Mouse (Mus musculus) myocyte (in vitro differentiated cells): ENCODE measurements at regions not wholly inside any gene's neighbourhood (a gene's known extent, or its start where the extent isn't known, plus 50 kb on each side); places are given as distances from the start of the nearest gene placed in this dataset.

Experiments
- H3K27me3 ChIP-seq: one replicate; pipeline ENCODE4 v1.6.1; 2011; ENCODE audit not compliant: control insufficient read depth, insufficient read depth, insufficient read length
- H3K36me3 ChIP-seq: one replicate; pipeline ENCODE4 v1.6.1; 2011; ENCODE audit not compliant: control insufficient read depth, insufficient read depth
- H3K4me2 ChIP-seq: one replicate; pipeline ENCODE4 v1.6.1; 2011; ENCODE audit warnings: low read depth, control low read depth
- H3K4me3 ChIP-seq: one replicate; pipeline ENCODE4 v1.5.1; 2011; ENCODE audit warnings: mild to moderate bottlenecking, control low read depth, moderate library complexity
- H3K79me2 ChIP-seq: one replicate; pipeline ENCODE4 v1.6.1; 2011; ENCODE audit not compliant: control insufficient read depth, insufficient read depth
- H3ac ChIP-seq: one replicate; pipeline ENCODE4 v1.6.1; 2011; ENCODE audit not compliant: control insufficient read depth, insufficient read length
- CEBPB ChIP-seq: IDR thresholded peaks from 2 replicates; pipeline ENCODE4 v1.6.1; 2011; ENCODE audit warnings: mild to moderate bottlenecking, moderate library complexity; ENCODE audit not compliant: poor library complexity, insufficient read depth, severe bottlenecking
- E2F4 ChIP-seq: IDR thresholded peaks from one replicate; pipeline ENCODE4 v1.6.1; 2011; ENCODE audit warnings: mild to moderate bottlenecking, control low read depth, moderate library complexity; ENCODE audit not compliant: insufficient read depth
- MAX ChIP-seq: IDR thresholded peaks from one replicate; pipeline ENCODE4 v1.6.1; 2011; ENCODE audit warnings: low read depth, mild to moderate bottlenecking, control low read depth
- MYOD1 ChIP-seq, 3 experiments: IDR thresholded peaks; one replicate each; pipeline ENCODE4 v1.6.1; 2011; ENCODE audit warnings: control low read depth in 2 of 3, low read depth in 2 of 3, mild to moderate bottlenecking in 2 of 3, moderate library complexity in 1 of 3; ENCODE audit not compliant: insufficient read length in 2 of 3, control insufficient read depth in 1 of 3
- MYOG ChIP-seq, 3 experiments: IDR thresholded peaks; one replicate each; pipeline ENCODE4 v1.6.1; 2011; ENCODE audit warnings: control low read depth in 2 of 3, low read depth in 2 of 3, mild to moderate bottlenecking in 2 of 3; ENCODE audit not compliant: insufficient read length in 2 of 3, control insufficient read depth in 1 of 3, insufficient read depth in 1 of 3
- POLR2A ChIP-seq: IDR thresholded peaks from one replicate; pipeline ENCODE4 v1.6.1; 2011; ENCODE audit warnings: low read depth, mild to moderate bottlenecking, control low read depth, moderate library complexity; ENCODE audit not compliant: insufficient read length
- POLR2AphosphoS2 ChIP-seq: IDR thresholded peaks from one replicate; pipeline ENCODE4 v1.6.1; 2011; ENCODE audit warnings: low read depth, control low read depth; ENCODE audit not compliant: insufficient read length
- REST ChIP-seq: IDR thresholded peaks from one replicate; pipeline ENCODE4 v1.6.1; 2011; ENCODE audit warnings: mild to moderate bottlenecking, control low read depth, moderate library complexity; ENCODE audit not compliant: insufficient read depth, insufficient read length
- SRF ChIP-seq: IDR thresholded peaks from one replicate; pipeline ENCODE4 v1.6.1; 2011; ENCODE audit warnings: low read depth; ENCODE audit not compliant: control insufficient read depth, insufficient read length
- TCF12 ChIP-seq: IDR thresholded peaks from one replicate; pipeline ENCODE4 v1.6.1; 2011; ENCODE audit warnings: mild to moderate bottlenecking, control low read depth; ENCODE audit not compliant: poor library complexity, insufficient read depth, severe bottlenecking
- TCF3 ChIP-seq: IDR thresholded peaks from one replicate; pipeline ENCODE4 v1.6.1; 2011; ENCODE audit warnings: low read depth, control low read depth; ENCODE audit not compliant: insufficient read length
- USF1 ChIP-seq: IDR thresholded peaks from one replicate; pipeline ENCODE4 v1.6.1; 2011; ENCODE audit warnings: low read depth, mild to moderate bottlenecking, control low read depth, moderate library complexity

GRCm38 (mm10) chr10:104592009-104592603 lies 398.3 kb downstream of the Gm4340 start:
- Histone ChIP-seq H3K4me2 (no peak overlapping the region), H3K27me3 (no peaks in the 10 kb centered on the region), H3K4me3 (no peak overlapping the region), H3K79me2 (no peaks in the 10 kb centered on the region), H3K36me3 (no peaks in the 10 kb centered on the region), H3ac (no peak overlapping the region)
- TF ChIP-seq POLR2A (no peak), REST (no peak), CEBPB (no peak), MYOG (IDR thresholded peaks at IDR 0.05; ENCODE audit: control insufficient read depth in 1 of 3, insufficient read depth in 1 of 3, insufficient read length in 2 of 3, low read depth in 2 of 3) (no peak), POLR2AphosphoS2 (no peak), USF1 (no peak), TCF12 (no peak), TCF3 (no peak)

- Histone ChIP-seq H3K36me3 (no peaks in the 10 kb centered on the region), H3K4me2 (no peak overlapping the region), H3K4me3 (no peak overlapping the region), H3K79me2 (no peaks in the 10 kb centered on the region), H3K27me3 (no peaks in the 10 kb centered on the region), H3ac (no peak overlapping the region)
- no peak for TF ChIP-seq POLR2A
- TF ChIP-seq SRF, result no peak
- TF ChIP-seq CEBPB, result no peak
- TF ChIP-seq TCF3, result no peak
- TF ChIP-seq USF1, result no peak
- no peak for TF ChIP-seq TCF12
- TF ChIP-seq MYOG (IDR thresholded peaks at IDR 0.05; ENCODE audit: control insufficient read depth in 1 of 3, insufficient read depth in 1 of 3, insufficient read length in 2 of 3, low read depth in 2 of 3), result no peak
- no peak for TF ChIP-seq REST
- no peak for TF ChIP-seq E2F4
- TF ChIP-seq MYOD1 (IDR thresholded peaks at IDR 0.05; ENCODE audit: control insufficient read depth in 1 of 3, insufficient read length in 2 of 3, low read depth in 2 of 3), result no peak
- no peak for TF ChIP-seq POLR2AphosphoS2
- no peak for TF ChIP-seq MAX
These were observed 402.1 kb downstream of the Gm4340 start for GRCm38 (mm10) chr10:104595920-104596319.

DNA sequence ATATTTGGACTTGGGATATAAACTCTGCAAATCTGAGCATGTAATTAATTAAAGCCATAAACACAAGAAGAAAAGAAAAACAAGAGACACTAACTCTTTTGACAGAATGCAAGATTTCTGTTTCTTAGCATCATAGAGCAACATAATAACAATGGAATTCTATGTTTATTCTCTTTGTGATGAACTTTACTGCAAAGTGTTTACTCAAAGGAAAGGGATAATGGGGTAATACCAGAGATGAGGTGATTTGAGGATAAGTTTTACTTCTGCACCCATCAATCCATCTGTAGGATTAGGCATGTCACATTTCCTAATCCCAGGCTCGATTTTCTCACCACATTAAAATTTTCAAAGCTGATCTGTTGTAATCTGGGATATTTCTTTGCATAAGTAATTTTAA lies 433.8 kb downstream of the Gm4340 start:
- Histone ChIP-seq H3K36me3 (no peaks in the 10 kb centered on the region), H3K4me2 (no peak overlapping the region), H3K27me3 (no peaks in the 10 kb centered on the region), H3ac (no peak overlapping the region), H3K4me3 (no peak overlapping the region), H3K79me2 (no peaks in the 10 kb centered on the region)
- TF ChIP-seq REST, result no peak
- no peak for TF ChIP-seq POLR2AphosphoS2
- no peak for TF ChIP-seq MYOD1 (IDR thresholded peaks at IDR 0.05; ENCODE audit: control insufficient read depth in 1 of 3, insufficient read length in 2 of 3, low read depth in 2 of 3)
- TF ChIP-seq CEBPB, result no peak
- TF ChIP-seq SRF, result no peak
- TF ChIP-seq MYOG (IDR thresholded peaks at IDR 0.05; ENCODE audit: control insufficient read depth in 1 of 3, insufficient read depth in 1 of 3, insufficient read length in 2 of 3, low read depth in 2 of 3), result no peak
- TF ChIP-seq USF1, result no peak
- no peak for TF ChIP-seq TCF12
- TF ChIP-seq POLR2A, result no peak
- no peak for TF ChIP-seq TCF3
- TF ChIP-seq MAX, result no peak

GRCm38 (mm10) chr10:104651020-104651419 lies 457.2 kb downstream of the Gm4340 start:
- Histone ChIP-seq H3K27me3 (no peaks in the 10 kb centered on the region), H3K4me3 (no peak overlapping the region), H3K36me3 (no peaks in the 10 kb centered on the region), H3K79me2 (no peaks in the 10 kb centered on the region), H3K4me2 (no peak overlapping the region), H3ac (no peak overlapping the region)
- TF ChIP-seq MYOG (IDR thresholded peaks at IDR 0.05; ENCODE audit: control insufficient read depth in 1 of 3, insufficient read depth in 1 of 3, insufficient read length in 2 of 3, low read depth in 2 of 3) (peak in 1 of 3 experiments; percentile 14), REST (no peak), POLR2A (no peak)

DNA sequence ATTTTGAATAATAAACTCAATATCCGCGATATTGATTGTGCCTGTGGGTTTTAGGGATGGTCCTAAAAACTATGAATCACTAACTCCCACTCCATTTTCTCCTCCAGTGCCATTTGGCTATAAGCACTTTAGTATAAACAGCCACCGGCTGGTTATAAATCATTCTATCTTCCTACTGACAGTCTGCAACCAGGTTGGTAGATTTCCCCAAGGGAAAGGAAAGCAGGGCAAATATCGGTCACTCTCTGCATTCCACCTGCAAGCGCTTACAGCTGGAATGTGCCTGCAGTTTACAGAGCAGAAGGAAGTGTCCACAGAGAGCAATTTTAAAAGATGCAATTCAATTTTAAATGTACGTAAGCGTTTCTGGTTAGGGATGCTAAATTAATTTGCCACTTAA lies 466.5 kb downstream of the Gm4340 start:
- Histone ChIP-seq H3K36me3 (no peaks in the 10 kb centered on the region), H3K4me2 (no peak overlapping the region), H3K27me3 (no peaks in the 10 kb centered on the region), H3K79me2 (no peaks in the 10 kb centered on the region), H3K4me3 (no peak overlapping the region), H3ac (no peak overlapping the region)
- TF ChIP-seq POLR2A (no peak), TCF3 (no peak), USF1 (no peak), MAX (no peak), MYOD1 (IDR thresholded peaks at IDR 0.05; ENCODE audit: control insufficient read depth in 1 of 3, insufficient read length in 2 of 3, low read depth in 2 of 3) (no peak), TCF12 (no peak), MYOG (IDR thresholded peaks at IDR 0.05; ENCODE audit: control insufficient read depth in 1 of 3, insufficient read depth in 1 of 3, insufficient read length in 2 of 3, low read depth in 2 of 3) (no peak), SRF (no peak), REST (no peak), POLR2AphosphoS2 (no peak), CEBPB (no peak), E2F4 (no peak)
